ENCODE assay signal across 9 mouse cellular contexts in the genomic region with DNA sequence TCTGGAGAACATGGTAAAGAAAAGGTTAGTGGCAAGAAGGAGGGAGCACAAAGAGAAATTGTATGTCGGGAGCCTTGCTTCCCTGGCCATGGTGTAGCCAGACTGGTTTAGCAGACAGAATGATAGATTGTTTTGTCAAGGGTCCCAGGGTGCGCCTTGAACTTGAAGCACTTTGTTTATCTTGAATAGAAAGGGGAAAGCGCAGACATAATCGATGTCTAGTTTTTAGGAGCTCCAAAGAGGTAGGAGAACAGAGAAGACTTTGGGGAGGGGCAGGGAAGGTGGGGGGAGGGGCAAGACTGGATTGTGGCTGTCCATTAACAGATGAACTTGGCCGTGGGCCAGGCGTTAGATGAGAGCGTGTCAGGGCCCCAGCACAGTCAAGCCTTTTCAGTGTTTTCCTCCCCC. TPM values are rescaled to one million over a fixed set of nuclear protein-coding genes. Genes with fewer than 3 reads are reported as not detected.
DNase-seq lines count a peak whose midpoint lies in the region; ATAC-seq and TF ChIP-seq lines count a peak whose summit lies in the region.
"Had no signal": no experiment of that assay in that cellular context is flagged by ENCODE, and none has a peak within 500 bp of the region (broad histone marks: within the 10 kb centered on the region; RNA-seq: fewer than 3 reads in every experiment).

No protein-coding gene starts in this region.

- H3K4me2 ChIP-seq in heart, embryonic 16.5 days (ENCODE audit: low read depth, low read length), result no peak overlapping the region
- H3K4me2 ChIP-seq in embryonic facial prominence, embryonic 13.5 days, result peak overlapping the region; percentile 31
- H3K4me2 ChIP-seq in intestine, embryonic 16.5 days (ENCODE audit: low read depth, low read length), result no peak overlapping the region
- peak overlapping the region; percentile 35 for H3K4me2 ChIP-seq in midbrain, embryonic 13.5 days (replicated peaks)

- H3K4me1 ChIP-seq in heart, embryonic 16.5 days (ENCODE audit: control insufficient read depth, insufficient read depth, low read length), result peaks cover 53% of the 10 kb centered on the region
- H3K4me1 ChIP-seq in embryonic facial prominence, embryonic 13.5 days, result peaks cover 78% of the 10 kb centered on the region
- peaks cover 30% of the 10 kb centered on the region for H3K4me1 ChIP-seq in intestine, embryonic 16.5 days (ENCODE audit: control insufficient read depth, insufficient read depth, low read length)
- H3K4me1 ChIP-seq in midbrain, embryonic 13.5 days (replicated peaks), result peaks cover 94% of the 10 kb centered on the region
- no peaks in the 10 kb centered on the region for H3K4me1 ChIP-seq in thymus, adult 2 months (replicated peaks; ENCODE audit: control insufficient read depth, insufficient read depth, low read length)

- no peaks in the 10 kb centered on the region for H3K27me3 ChIP-seq in heart, embryonic 16.5 days (ENCODE audit: control insufficient read depth, insufficient read depth, low read length)
- H3K27me3 ChIP-seq in embryonic facial prominence, embryonic 13.5 days, result no peaks in the 10 kb centered on the region
- H3K27me3 ChIP-seq in intestine, embryonic 16.5 days (replicated peaks; ENCODE audit: control insufficient read depth, insufficient read depth, low read length), result no peaks in the 10 kb centered on the region
- no peaks in the 10 kb centered on the region for H3K27me3 ChIP-seq in midbrain, embryonic 13.5 days
- H3K27me3 ChIP-seq in thymus, adult 2 months (ENCODE audit: control insufficient read depth, insufficient read depth, low read length), result no peaks in the 10 kb centered on the region

- no peaks in the 10 kb centered on the region for H3K36me3 ChIP-seq in heart, embryonic 16.5 days (ENCODE audit: control insufficient read depth, insufficient read depth)
- H3K36me3 ChIP-seq in embryonic facial prominence, embryonic 13.5 days, result peaks cover 4% of the 10 kb centered on the region; the same call in 1 of the 2 replicates
- no peaks in the 10 kb centered on the region for H3K36me3 ChIP-seq in intestine, embryonic 16.5 days (ENCODE audit: control insufficient read depth, insufficient read depth, low read length)
- no peaks in the 10 kb centered on the region for H3K36me3 ChIP-seq in midbrain, embryonic 13.5 days
- H3K36me3 ChIP-seq in thymus, adult 2 months (ENCODE audit: control insufficient read depth, insufficient read depth, low read length), result no peaks in the 10 kb centered on the region

- peak; percentile 72 for ATAC-seq in heart, embryonic 16.5 days (replicated peaks; ENCODE audit: extremely low read depth, insufficient read depth, low FRiP score)
- ATAC-seq in embryonic facial prominence, embryonic 13.5 days (ENCODE audit: insufficient number of reproducible peaks, insufficient read depth, low FRiP score, low TSS enrichment, low read depth), result no peak
- peak; percentile 88 for ATAC-seq in intestine, embryonic 16.5 days
- ATAC-seq in midbrain, embryonic 13.5 days, result peak; percentile 57

- no peak overlapping the region for H3K4me3 ChIP-seq in heart, embryonic 16.5 days (ENCODE audit: low read length)
- no peak overlapping the region for H3K4me3 ChIP-seq in embryonic facial prominence, embryonic 13.5 days
- H3K4me3 ChIP-seq in intestine, embryonic 16.5 days (ENCODE audit: low read length), result no peak overlapping the region
- no peak overlapping the region for H3K4me3 ChIP-seq in midbrain, embryonic 13.5 days (replicated peaks)
- no peak overlapping the region for H3K4me3 ChIP-seq in thymus, adult 2 months (ENCODE audit: control insufficient read depth, insufficient read depth, low read length)

- H3K27ac ChIP-seq in heart, embryonic 16.5 days (ENCODE audit: low read length), result no peak overlapping the region
- H3K27ac ChIP-seq in embryonic facial prominence, embryonic 13.5 days, result peak overlapping the region; percentile 72
- no peak overlapping the region for H3K27ac ChIP-seq in intestine, embryonic 16.5 days (ENCODE audit: low read length)
- peak overlapping the region; percentile 62 for H3K27ac ChIP-seq in midbrain, embryonic 13.5 days
- H3K27ac ChIP-seq in thymus, adult 2 months (ENCODE audit: control insufficient read depth, insufficient read depth, low read length), result no peak overlapping the region

- no peak overlapping the region for H3K9ac ChIP-seq in heart, embryonic 16.5 days (ENCODE audit: low read length)
- H3K9ac ChIP-seq in embryonic facial prominence, embryonic 13.5 days, result no peak overlapping the region
- no peak overlapping the region for H3K9ac ChIP-seq in intestine, embryonic 16.5 days (ENCODE audit: low read depth, low read length)
- H3K9ac ChIP-seq in midbrain, embryonic 13.5 days (replicated peaks), result 0 out of 2 replicates have a peak overlapping the region, but pooled peaks have one; percentile 25

- DNase-seq in heart, adult 8-10 months (ENCODE audit: low spot score), result no peak
- DNase-seq in gastrocnemius, postnatal 10 days, result no peak
- no peak for DNase-seq in layer of hippocampus, adult 9-11 months
- no peak for DNase-seq in thymus, adult 2 months

- no peak for TF ChIP-seq POLR2A in thymus, adult 2 months (IDR thresholded peaks at IDR 0.05; ENCODE audit: control insufficient read depth, extremely low read depth, insufficient read depth, low read length, poor library complexity)

- H3K9me3 ChIP-seq in heart, embryonic 16.5 days (replicated peaks; ENCODE audit: control insufficient read depth, low read length), result no peaks in the 10 kb centered on the region
- no peaks in the 10 kb centered on the region for H3K9me3 ChIP-seq in embryonic facial prominence, embryonic 13.5 days
- H3K9me3 ChIP-seq in intestine, embryonic 16.5 days (ENCODE audit: control insufficient read depth, low read length), result no peaks in the 10 kb centered on the region
- no peaks in the 10 kb centered on the region for H3K9me3 ChIP-seq in midbrain, embryonic 13.5 days

- 24% methylated on average over 6 of the region's 7 CpGs for WGBS in heart, embryonic 16.5 days
- WGBS in embryonic facial prominence, embryonic 13.5 days, result 39% methylated on average over 7 of the region's 7 CpGs
- 5% methylated on average over 7 of the region's 7 CpGs for WGBS in intestine, embryonic 16.5 days
- 21% methylated on average over 7 of the region's 7 CpGs for WGBS in midbrain, embryonic 13.5 days
- WGBS in thymus, adult 2 months, result 69% methylated on average over 7 of the region's 7 CpGs

- TF ChIP-seq CTCF in thymus, adult 2 months (IDR thresholded peaks at IDR 0.05; ENCODE audit: borderline replicate concordance, control insufficient read depth, extremely low read depth, insufficient read depth, low read length, poor library complexity), result no peak

RNA-seq across cellular contexts. Expression of gene Bcl11a, which starts 22.0 kb away (rescaled TPM):
- polyA plus RNA-seq in heart, embryonic 16.5 days (2015; fragmentation: Nextera tagmentation; extraction: Ambion mirVana), result 15.0 TPM in 2 replicates
- 1 to 10 TPM; 2.6 to 4.0 (median 2.9) TPM for total RNA-seq in heart, adult 8-10 months (2022)
- polyA plus RNA-seq in embryonic facial prominence, embryonic 13.5 days (2015; fragmentation: Nextera tagmentation; extraction: Ambion mirVana), result 70.0 and 79.1 TPM in 2 replicates
- 13.1 and 14.8 TPM in 2 replicates for polyA plus RNA-seq in intestine, embryonic 16.5 days (2015; fragmentation: Nextera tagmentation; extraction: Ambion mirVana)
- polyA plus RNA-seq in midbrain, embryonic 13.5 days (2015; fragmentation: Nextera tagmentation; extraction: Ambion mirVana), result 97.6 and 102 TPM in 2 replicates
- under 1 TPM; 0.54 to 0.97 TPM for total RNA-seq in gastrocnemius, postnatal 10 days (2021)
- 2.7 and 2.8 TPM in 2 replicates for polyA plus RNA-seq in thymus, adult 2 months (2012; rRNA removed)

RNA-seq across cellular contexts. Expression of gene A830031A19Rik, which starts 25.0 kb away (rescaled TPM):
- not detected in 2 replicates for polyA plus RNA-seq in heart, embryonic 16.5 days (2015; fragmentation: Nextera tagmentation; extraction: Ambion mirVana)
- not detected for total RNA-seq in heart, adult 8-10 months (2022)
- polyA plus RNA-seq in embryonic facial prominence, embryonic 13.5 days (2015; fragmentation: Nextera tagmentation; extraction: Ambion mirVana), result not detected in 2 replicates
- polyA plus RNA-seq in intestine, embryonic 16.5 days (2015; fragmentation: Nextera tagmentation; extraction: Ambion mirVana), result not detected in 2 replicates
- polyA plus RNA-seq in midbrain, embryonic 13.5 days (2015; fragmentation: Nextera tagmentation; extraction: Ambion mirVana), result not detected in 2 replicates
- total RNA-seq in gastrocnemius, postnatal 10 days (2021), result not detected
- not detected in 2 replicates for polyA plus RNA-seq in thymus, adult 2 months (2012; rRNA removed)
- total RNA-seq: ES-E14 had no signal

Comparison
In these comparisons a context has a peak if more than half of its experiments do, and no peak if none do; other contexts are left out.
1. H3K27ac ChIP-seq: peak in embryonic facial prominence, embryonic 13.5 days (single experiment) and midbrain, embryonic 13.5 days (single experiment); none in heart, embryonic 16.5 days (single experiment), intestine, embryonic 16.5 days (single experiment) and thymus, adult 2 months (single experiment).
2. H3K4me2 ChIP-seq: peak in embryonic facial prominence, embryonic 13.5 days (single experiment) and midbrain, embryonic 13.5 days (single experiment); none in heart, embryonic 16.5 days (single experiment) and intestine, embryonic 16.5 days (single experiment).